ENCODE assay signal across 9 mouse cellular contexts in the genomic region with DNA sequence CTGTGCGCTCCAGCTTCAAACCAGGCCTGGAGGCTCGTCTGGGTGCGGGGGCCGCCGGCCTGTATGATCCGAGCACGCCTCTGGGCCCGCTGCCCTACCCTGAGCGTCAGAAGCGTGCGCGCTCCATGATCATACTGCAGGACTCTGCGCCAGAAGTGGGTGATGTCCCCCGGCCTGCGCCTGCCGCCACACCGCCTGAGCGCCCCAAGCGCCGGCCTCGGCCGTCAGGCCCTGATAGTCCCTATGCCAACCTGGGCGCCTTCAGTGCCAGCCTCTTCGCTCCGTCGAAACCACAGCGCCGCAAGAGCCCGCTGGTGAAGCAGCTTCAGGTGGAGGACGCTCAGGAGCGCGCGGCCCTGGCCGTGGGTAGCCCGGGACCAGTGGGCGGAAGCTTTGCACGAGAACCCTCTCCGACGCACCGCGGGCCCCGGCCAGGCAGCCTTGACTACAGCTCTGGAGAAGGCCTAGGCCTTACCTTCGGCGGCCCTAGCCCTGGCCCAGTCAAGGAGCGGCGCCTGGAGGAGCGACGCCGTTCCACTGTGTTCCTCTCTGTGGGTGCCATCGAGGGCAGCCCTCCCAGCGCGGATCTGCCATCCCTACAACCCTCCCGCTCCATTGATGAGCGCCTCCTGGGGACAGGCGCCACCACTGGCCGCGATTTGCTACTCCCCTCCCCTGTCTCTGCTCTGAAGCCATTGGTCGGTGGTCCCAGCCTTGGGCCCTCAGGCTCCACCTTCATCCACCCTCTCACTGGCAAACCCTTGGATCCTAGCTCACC. TPM values are rescaled to one million over a fixed set of nuclear protein-coding genes. Genes with fewer than 3 reads are reported as not detected.
DNase-seq lines count a peak whose midpoint lies in the region; ATAC-seq and TF ChIP-seq lines count a peak whose summit lies in the region.
"Had no signal": no experiment of that assay in that cellular context is flagged by ENCODE, and none has a peak within 500 bp of the region (broad histone marks: within the 10 kb centered on the region; RNA-seq: fewer than 3 reads in every experiment).

No protein-coding gene starts in this region.

- H3K36me3 ChIP-seq in hindbrain, embryonic 10.5 days = peaks cover 46% of the 10 kb centered on the region
- H3K36me3 ChIP-seq in midbrain, embryonic 12.5 days = peaks cover 20% of the 10 kb centered on the region

- H3K9ac ChIP-seq in midbrain, embryonic 12.5 days (replicated peaks) = peak overlapping the region; percentile 48; the same call in 1 of the 2 replicates
- H3K9ac ChIP-seq: liver, embryonic 14.5 days had no signal

- peak overlapping the region; percentile 52 for H3K4me2 ChIP-seq in midbrain, embryonic 12.5 days (replicated peaks)

- no peaks in the 10 kb centered on the region for H3K9me3 ChIP-seq in hindbrain, embryonic 10.5 days
- H3K9me3 ChIP-seq in midbrain, embryonic 12.5 days = no peaks in the 10 kb centered on the region

- peaks cover 25% of the 10 kb centered on the region for H3K4me1 ChIP-seq in hindbrain, embryonic 10.5 days (replicated peaks)
- H3K4me1 ChIP-seq in midbrain, embryonic 12.5 days = peaks cover 22% of the 10 kb centered on the region

- TF ChIP-seq CTCF in left cerebral cortex, adult 2 months (IDR thresholded peaks at IDR 0.05) = no peak; the same call in 1 of the 2 replicates

- H3K4me3 ChIP-seq in left cerebral cortex, adult 2 months = peak overlapping the region; percentile 9; the same call in 1 of the 2 replicates
- H3K4me3 ChIP-seq in hindbrain, embryonic 10.5 days = peak overlapping the region; percentile 48
- H3K4me3 ChIP-seq in midbrain, embryonic 12.5 days = peak overlapping the region; percentile 36

- H3K27ac ChIP-seq in left cerebral cortex, adult 2 months = no peak overlapping the region; the same call in 1 of the 2 replicates
- H3K27ac ChIP-seq in hindbrain, embryonic 10.5 days = peak overlapping the region; percentile 72
- no peak overlapping the region for H3K27ac ChIP-seq in midbrain, embryonic 12.5 days (replicated peaks)
- H3K27ac ChIP-seq: liver, embryonic 14.5 days had no signal

- no peak for DNase-seq in left cerebral cortex, adult 2 months (ENCODE audit: extremely low spot score in 1 of 2, low spot score in 2 of 2)
- no peak for DNase-seq in left cerebral cortex, adult 11 months (ENCODE audit: low spot score)
- peak; percentile 71 to 79 for DNase-seq in cerebellum, postnatal 25 days
- peak; percentile 79 for DNase-seq in hindbrain, embryonic 10.5 days (ENCODE audit: low spot score)
- DNase-seq in urinary bladder, adult 18-20 months (ENCODE audit: low spot score in 2 of 2) = no peak
- no peak for DNase-seq in gastrocnemius, postnatal 36 days

- ATAC-seq in midbrain, embryonic 12.5 days (ENCODE audit: low FRiP score, low read depth) = peak; percentile 84
- no peak for ATAC-seq in megakaryocyte progenitor cell, adult 5-6 weeks (replicated peaks; ENCODE audit: poor library complexity)

- 8% methylated on average over 58 of the region's 58 CpGs for WGBS in hindbrain, embryonic 10.5 days
- WGBS in midbrain, embryonic 12.5 days = 9% methylated on average over 58 of the region's 58 CpGs

- peaks cover 44% of the 10 kb centered on the region for H3K27me3 ChIP-seq in hindbrain, embryonic 10.5 days (ENCODE audit: insufficient read depth, poor library complexity, severe bottlenecking)
- peaks cover 38% of the 10 kb centered on the region for H3K27me3 ChIP-seq in midbrain, embryonic 12.5 days

- intact Hi-C loops in left cerebral cortex, adult 2 months (cut with DNase I) = no loop called here
- intact Hi-C loops in gastrocnemius, postnatal 36 days (cut with DNase I) = no loop called here

RNA-seq across cellular contexts. Expression of a gene that starts 20.1 kb away (rescaled TPM):
- total RNA-seq in left cerebral cortex, adult 2 months (2021) = 1 to 10 TPM in 1 of 2 experiments, under 1 TPM in 1; 0.58 to 1.7 TPM
- polyA plus RNA-seq in hindbrain, embryonic 10.5 days (2016; fragmentation: Nextera tagmentation; extraction: Ambion mirVana) = 0.19 and 0.38 TPM in 2 replicates
- polyA plus RNA-seq in midbrain, embryonic 12.5 days (2016; fragmentation: Nextera tagmentation; extraction: Ambion mirVana) = 0.74 and 1.3 TPM in 2 replicates
- not detected in 2 replicates for total RNA-seq in megakaryocyte progenitor cell, adult 5-6 weeks (2015)
- not detected in 2 replicates for total RNA-seq in megakaryocyte progenitor cell, adult 5-6 weeks (2017)
- under 1 TPM; 0.28 to 0.30 TPM for total RNA-seq in gastrocnemius, postnatal 36 days (2021)

RNA-seq across cellular contexts. Expression of a gene that starts 43.7 kb away (rescaled TPM):
- 10 to 100 TPM; 35.7 to 44.6 TPM for total RNA-seq in left cerebral cortex, adult 2 months (2021)
- 76.7 and 88.1 TPM in 2 replicates for polyA plus RNA-seq in hindbrain, embryonic 10.5 days (2016; fragmentation: Nextera tagmentation; extraction: Ambion mirVana)
- polyA plus RNA-seq in midbrain, embryonic 12.5 days (2016; fragmentation: Nextera tagmentation; extraction: Ambion mirVana) = 70.5 and 77.8 TPM in 2 replicates
- total RNA-seq in megakaryocyte progenitor cell, adult 5-6 weeks (2015) = 14.3 and 17.1 TPM in 2 replicates
- total RNA-seq in megakaryocyte progenitor cell, adult 5-6 weeks (2017) = 7.4 and 11.2 TPM in 2 replicates
- total RNA-seq in gastrocnemius, postnatal 36 days (2021) = 1 to 10 TPM; 1.8 to 3.1 TPM

RNA-seq across cellular contexts. Expression of a gene that starts 48.6 kb away (rescaled TPM):
- 100 to 1,000 TPM; 222 to 239 TPM for total RNA-seq in left cerebral cortex, adult 2 months (2021)
- polyA plus RNA-seq in hindbrain, embryonic 10.5 days (2016; fragmentation: Nextera tagmentation; extraction: Ambion mirVana) = 2.8 and 3.5 TPM in 2 replicates
- 6.9 and 8.0 TPM in 2 replicates for polyA plus RNA-seq in midbrain, embryonic 12.5 days (2016; fragmentation: Nextera tagmentation; extraction: Ambion mirVana)
- total RNA-seq in megakaryocyte progenitor cell, adult 5-6 weeks (2015) = 1.8 and 4.2 TPM in 2 replicates
- total RNA-seq in megakaryocyte progenitor cell, adult 5-6 weeks (2017) = 1.3 and 3.1 TPM in 2 replicates
- total RNA-seq in gastrocnemius, postnatal 36 days (2021) = 10 to 100 TPM; 14.4 to 15.5 TPM

Comparison
In these comparisons a context has a peak if more than half of its experiments do, and no peak if none do; other contexts are left out.
1. DNase-seq: peak in cerebellum, postnatal 25 days (2 of 2) and hindbrain, embryonic 10.5 days (single experiment); none in left cerebral cortex, adult 2 months (0 of 2), left cerebral cortex, adult 11 months (single experiment), urinary bladder, adult 18-20 months (0 of 2) and gastrocnemius, postnatal 36 days (0 of 2).
2. RNA of a gene that starts 48.6 kb away (total RNA-seq): 222 to 239 TPM in left cerebral cortex, adult 2 months; 14.4 to 15.5 TPM in gastrocnemius, postnatal 36 days and 1.3 to 4.2 TPM in megakaryocyte progenitor cell, adult 5-6 weeks; every median in the first group is over 10 times any median in the second.
3. Peak in every context shown above with its lines, with median percentiles within 50 percentile points of each other: H3K4me3 ChIP-seq.